Mouse (Mus musculus) gastrocnemius, adult 8-10 months (tissue): Measurements from ENCODE around the gene Lrtm1. TPM values are rescaled to one million over a fixed set of nuclear protein-coding genes. Genes with fewer than 3 reads are reported as not detected.

ENCODE experiments used
- DNase-seq, 2 experiments: peaks; one replicate each; pipeline ENCODE4 v3.0.0; 2022; ENCODE audit warnings: low spot score in 2 of 2
- total RNA-seq, 4 experiments: library from RNA; stranded (reverse); gene quantifications; 2 replicates each; pipeline ENCODE4 v1.2.4; 2022

Gene Lrtm1
- total RNA-seq, 4 experiments from 2014 or later: 19.2 to 31.1 (median 21.0) TPM

- DNase-seq: no peak
These were observed 13.9 kb downstream of the Lrtm1 start for GRCm38 (mm10) chr14:29031858-29032395.

GRCm38 (mm10) chr14:29038246-29038645 is 20.2 kb downstream of the Lrtm1 start:
- no peak for DNase-seq

- peak in 1 of 2 experiments; percentile 40 for DNase-seq
These were observed 22.8 kb downstream of the Lrtm1 start for GRCm38 (mm10) chr14:29040606-29041364.

- no peak for DNase-seq
These were observed 23.5 kb downstream of the Lrtm1 start for GRCm38 (mm10) chr14:29041498-29041897.

GRCm38 (mm10) chr14:29042355-29042754 is 24.3 kb downstream of the Lrtm1 start:
- DNase-seq: no peak

- no peak for DNase-seq
These were observed 34.2 kb downstream of the Lrtm1 start for GRCm38 (mm10) chr14:29051951-29052835.

GRCm38 (mm10) chr14:29060679-29061078 is 42.7 kb downstream of the Lrtm1 start:
- no peak for DNase-seq

- DNase-seq: no peak
These were observed 43.5 kb downstream of the Lrtm1 start for GRCm38 (mm10) chr14:29061491-29061890.

- no peak for DNase-seq
These were observed 44.7 kb downstream of the Lrtm1 start for GRCm38 (mm10) chr14:29062676-29063075.

GRCm38 (mm10) chr14:29073747-29074146 is 55.7 kb downstream of the Lrtm1 start:
- DNase-seq: no peak

GRCm38 (mm10) chr14:29077418-29077817 is 59.4 kb downstream of the Lrtm1 start:
- DNase-seq: no peak

- DNase-seq: no peak
These were observed 62.2 kb downstream of the Lrtm1 start for GRCm38 (mm10) chr14:29080228-29080627.

GRCm38 (mm10) chr14:29080630-29081029 is 62.6 kb downstream of the Lrtm1 start:
- no peak for DNase-seq

GRCm38 (mm10) chr14:29082171-29082570 is 64.2 kb downstream of the Lrtm1 start:
- no peak for DNase-seq
